Mouse (Mus musculus) right cerebral cortex, adult 18-20 months (tissue): ENCODE results near the gene Tcta.
"Not testable (repeated sequence)": the region's sequence is repeated elsewhere in the genome, so short reads cannot be mapped to it uniquely, and the experiment has no call there.

Experiments used
- DNase-seq: peaks from one replicate; pipeline ENCODE4 v3.0.0; 2022; ENCODE audit warnings: mixed read lengths

Tcta gene

DNA sequence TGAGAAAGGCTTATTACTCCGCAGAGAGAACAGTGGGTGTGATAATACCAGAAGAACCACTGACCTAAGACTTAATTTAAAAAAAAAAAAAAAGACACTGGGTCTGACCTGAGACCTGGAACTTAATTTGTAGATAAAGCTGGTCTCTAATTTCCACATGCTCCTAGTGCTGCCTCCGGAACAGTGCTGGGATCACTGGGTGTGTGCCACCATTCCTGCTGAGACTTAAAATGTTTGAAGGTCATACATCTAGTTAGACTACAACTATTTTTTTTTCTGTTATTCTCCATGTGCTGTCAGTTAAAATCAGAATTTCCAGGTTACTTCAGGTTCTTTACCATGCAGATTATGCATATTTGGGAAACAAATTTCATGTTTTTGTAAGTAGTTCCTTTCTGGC lies 2.2 kb upstream of the Tcta start:
- no peak for DNase-seq

DNA sequence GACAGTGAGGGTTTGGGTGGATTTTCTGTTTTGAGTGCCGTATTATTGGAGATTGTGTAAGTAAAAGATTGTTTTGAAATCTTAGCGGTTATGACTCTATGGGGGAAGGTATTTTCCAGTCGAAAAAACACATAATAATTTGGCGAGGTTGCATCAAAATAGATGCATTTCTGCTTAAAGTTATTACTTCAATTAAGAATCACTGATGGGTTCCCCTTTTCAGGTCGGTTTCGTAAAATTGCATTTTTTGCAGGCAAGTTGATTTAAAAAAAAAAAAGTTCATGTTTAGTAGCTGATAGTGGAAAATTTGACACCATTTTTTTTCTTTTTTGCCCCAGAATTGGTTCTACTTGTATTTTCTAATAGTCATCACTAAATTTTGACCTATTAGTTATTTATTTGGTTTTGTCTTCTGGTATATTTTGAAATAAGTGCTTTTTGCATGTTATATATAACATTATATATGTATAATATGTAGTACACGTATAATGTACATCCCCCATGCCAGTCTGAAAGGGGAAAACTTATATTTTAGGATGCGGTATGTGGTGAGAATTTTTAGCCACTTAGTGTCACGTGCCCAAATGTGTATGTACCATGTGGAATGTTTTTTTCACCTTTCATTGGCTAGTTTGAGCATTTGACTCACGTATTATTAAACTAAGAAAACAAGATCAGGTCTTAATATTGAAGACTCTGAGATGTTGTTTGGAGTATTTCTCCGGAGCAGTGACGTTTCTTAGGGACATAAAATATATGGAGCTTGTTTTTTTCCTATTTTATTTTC lies 1.3 kb upstream of the Tcta start:
- DNase-seq, result no peak

DNA sequence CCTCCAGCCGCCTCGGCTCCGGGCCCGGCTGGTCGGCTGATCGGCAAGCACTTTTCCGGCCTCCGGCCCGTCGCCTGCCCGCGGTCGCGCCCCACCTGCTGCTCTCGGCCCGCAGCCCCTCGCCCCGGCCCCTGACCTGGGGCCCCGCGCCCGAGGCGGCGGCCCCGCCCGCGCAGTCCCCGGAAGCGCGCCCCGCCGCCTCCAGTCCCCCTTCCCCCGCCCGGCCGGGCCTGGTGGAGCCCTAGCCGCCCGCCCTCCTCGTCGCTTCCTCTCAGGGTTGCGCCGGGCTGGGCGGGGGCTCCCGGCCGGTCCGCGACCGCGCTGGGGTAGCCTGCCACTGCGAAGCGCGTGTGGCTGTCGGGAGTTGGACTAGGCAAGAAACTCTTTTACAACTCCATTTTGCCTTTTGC lies 616 bp upstream of the Tcta start:
- DNase-seq, result peak; percentile 62

DNA sequence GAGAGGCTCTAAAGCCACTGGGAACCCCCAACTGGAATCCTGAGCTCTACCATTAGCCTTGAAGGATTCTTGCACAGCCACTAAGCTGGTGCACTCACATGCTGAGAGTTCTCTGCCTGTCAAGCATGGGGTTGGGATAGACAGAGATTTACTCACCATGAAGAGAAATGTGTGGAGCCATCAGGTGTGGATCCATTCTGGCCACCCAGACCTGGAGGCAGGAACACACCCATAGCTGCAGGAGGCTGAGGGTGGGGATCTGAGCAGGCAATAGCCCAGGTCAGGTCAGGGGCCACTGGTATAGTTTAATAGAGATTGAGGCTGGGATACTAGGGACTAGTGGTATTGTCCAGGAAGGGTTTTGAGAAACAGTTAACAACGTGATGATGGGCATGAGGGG lies 790 bp downstream of the Tcta start:
- no peak for DNase-seq

DNA sequence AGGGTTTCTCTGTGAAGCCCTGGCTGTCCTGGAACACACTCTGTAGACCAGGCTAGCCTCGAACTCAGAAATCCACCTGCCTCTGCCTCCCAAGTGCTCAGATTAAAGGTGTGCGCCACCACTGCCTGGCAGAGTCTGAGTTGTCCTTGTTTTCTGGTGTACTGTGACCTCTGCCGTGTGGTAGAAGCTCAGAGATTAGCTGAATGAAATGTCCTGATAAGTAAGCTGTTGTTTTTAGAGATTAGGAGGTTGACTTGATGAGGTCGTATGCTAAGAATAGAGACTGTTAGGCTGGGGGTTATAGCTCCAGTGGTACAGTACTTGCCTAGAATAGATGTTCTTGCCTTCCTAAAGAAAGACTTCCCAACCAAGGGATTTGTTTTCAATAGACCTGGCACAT lies 1.2 kb downstream of the Tcta start:
- DNase-seq, result no peak

DNA sequence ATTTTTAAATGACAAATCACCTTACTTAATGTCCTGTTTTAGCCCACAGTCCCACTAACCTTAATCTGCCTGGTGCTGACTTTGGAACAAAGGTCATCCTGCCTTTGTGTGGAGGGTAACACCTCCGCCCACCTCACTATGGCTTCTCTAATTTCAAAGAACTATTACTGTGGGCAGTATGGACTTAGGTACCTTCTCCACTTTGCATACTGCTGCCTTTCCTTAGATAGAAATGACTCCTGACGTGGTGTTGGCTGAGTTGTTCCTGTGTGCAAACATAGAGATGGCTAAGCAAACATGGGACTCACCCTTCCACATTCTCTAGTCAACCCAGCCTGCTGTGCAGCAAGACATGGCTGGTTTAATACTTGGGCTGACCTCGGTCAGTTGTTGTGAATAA lies 4.1 kb downstream of the Tcta start:
- no peak for DNase-seq

DNA sequence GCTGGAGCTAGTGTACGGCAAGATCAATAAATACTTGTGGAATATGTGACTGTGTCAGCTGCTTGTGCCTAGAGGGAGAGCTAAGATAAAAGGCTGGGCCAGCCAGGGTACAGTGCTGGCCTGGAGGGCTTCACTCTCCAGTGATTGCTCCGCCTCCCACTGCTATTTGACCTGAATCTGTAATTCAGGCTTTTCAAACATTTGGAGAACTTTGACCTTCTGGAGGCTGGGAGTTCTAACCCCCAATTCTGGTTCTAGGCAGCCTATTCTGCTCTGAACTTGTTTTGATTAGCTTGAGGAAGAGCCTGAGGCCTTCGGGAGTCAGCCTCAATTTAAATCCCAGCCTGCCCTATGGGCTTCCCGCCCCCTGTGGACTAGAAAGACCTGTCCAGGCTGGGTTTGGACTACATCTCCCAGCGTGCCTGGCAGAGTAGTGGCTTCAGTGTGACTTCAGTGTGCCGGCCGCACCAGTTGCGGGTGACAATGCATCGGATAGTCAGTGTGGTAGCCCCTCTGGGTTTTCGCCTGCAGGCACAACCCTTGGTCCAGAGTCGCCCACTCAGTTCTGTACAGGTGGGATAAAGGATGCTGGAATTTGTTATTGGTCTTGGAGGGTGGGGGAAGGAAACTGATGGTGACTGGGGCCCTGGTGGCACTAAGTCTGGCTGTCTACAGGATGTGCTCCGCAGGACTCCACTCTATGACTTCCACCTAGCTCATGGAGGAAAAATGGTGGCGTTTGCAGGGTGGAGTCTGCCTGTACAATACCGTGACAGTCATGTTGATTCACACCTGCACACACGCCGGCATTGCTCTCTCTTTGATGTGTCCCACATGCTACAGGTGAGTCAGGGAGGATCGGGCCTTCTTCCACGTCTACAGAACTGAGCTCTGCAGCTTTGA lies 9.3 kb downstream of the Tcta start, which contains the start of gene Amt:
Amt (plus strand) TSS at position 401 of the 903 bp plus-strand sequence.
- peak; percentile 23 for DNase-seq

DNA sequence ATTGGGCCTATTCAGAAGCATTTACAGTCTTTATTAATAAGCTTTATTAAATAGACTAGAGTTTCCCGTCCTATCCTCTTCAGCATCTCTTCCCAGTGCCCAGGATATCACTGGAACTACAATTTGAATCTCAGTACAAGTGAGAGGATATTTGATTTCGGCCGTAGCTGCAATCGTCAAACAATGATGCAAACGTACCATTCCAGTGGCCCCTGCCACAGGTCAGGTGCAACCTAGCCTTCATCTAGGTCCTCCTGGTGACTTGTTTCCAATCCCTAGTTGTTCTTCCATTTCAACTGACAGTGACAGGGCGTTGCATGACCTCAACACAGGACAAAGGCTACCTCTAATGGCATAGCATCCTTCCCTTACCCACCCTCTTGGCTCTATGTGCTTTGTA lies 15.2 kb downstream of the Tcta start:
- no peak for DNase-seq

DNA sequence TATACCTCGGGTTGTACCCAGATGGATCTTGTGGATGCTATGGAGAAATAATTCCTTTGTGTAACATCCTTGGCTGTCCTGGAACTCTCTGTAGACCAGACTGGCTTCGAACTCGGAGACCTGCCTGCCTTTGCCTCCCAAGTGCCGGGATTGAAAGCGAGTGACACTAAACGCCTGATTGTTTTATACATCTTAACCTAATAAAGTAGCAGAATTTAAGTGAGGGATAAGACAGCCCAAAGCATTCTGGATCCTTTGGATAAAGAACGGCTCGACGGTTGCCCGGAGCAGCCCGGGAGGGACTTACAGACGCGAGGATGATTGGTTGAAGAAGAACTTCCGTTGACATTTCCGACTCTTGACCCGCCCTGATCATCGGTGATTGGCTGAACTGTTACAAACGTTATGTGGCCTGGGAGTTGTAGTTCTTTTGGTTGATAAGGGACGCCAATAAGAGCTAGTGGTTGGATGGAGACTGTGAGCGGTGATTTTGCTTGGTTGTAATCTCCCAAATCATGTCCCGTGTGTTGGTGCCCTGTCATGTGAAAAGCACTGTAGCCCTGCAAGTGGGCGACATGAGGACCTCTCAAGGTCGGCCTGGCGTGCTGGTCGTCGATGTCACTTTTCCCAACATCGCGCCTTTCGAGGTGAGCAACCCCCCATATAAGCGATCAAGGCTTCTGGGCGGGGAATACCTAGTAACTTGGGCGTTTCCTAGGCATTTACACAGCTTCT lies 15.8 kb downstream of the Tcta start, which contains the start of gene Nicn1:
Nicn1 (plus strand) TSS at position 414 of the 735 bp plus-strand sequence.
- DNase-seq, result peak; percentile 97

DNA sequence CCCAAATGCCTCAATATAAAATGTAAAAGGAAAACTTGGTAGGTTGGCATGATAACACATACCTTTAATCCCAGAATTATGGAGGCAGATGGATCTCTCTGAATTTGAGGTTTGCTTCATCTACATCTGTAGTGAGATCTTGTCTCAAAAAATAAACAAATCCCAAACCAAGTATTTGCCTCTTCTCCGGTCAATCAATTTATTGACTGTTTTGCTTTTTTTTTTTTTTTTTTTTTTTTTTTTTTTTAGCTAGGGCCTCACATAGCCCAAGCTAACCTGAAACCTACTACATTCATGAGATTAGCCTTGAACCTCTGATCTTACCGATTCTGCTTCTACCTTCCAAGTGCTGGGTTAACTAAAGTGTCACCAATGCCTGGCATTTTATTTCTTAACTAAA lies 16.6 kb downstream of the Tcta start:
- no peak for DNase-seq

DNA sequence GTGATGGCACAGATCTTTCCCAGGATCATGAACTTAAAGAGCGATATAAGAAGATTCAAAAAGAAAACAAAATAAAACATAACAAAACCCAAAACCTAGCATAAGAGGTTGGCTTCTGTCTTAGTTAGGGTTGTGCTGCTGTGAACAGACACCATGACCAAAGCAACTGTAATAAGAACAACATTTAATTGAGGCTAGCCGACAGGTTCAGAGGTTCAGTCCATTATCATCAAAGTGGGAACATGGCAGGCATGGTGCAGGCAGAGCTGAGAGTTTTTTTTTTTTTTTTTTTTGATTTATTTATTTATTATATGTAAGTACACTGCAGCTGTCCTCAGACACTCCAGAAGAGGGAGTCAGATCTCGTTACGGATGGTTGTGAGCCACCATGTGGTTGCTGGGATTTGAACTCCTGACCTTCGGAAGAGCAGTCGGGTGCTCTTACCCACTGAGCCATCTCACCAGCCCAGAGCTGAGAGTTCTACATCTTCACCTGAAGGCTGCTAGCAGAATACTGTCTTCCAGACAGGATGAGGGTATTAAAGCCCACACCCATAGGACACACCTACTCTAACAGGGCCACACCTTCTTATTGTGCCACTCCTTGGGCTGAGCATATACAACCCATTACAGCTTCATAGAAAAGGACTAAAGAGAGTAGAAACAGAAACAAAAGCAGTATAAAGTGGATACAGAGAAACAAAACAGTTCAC lies 18.3 kb downstream of the Tcta start:
- not testable (repeated sequence) for DNase-seq

DNA sequence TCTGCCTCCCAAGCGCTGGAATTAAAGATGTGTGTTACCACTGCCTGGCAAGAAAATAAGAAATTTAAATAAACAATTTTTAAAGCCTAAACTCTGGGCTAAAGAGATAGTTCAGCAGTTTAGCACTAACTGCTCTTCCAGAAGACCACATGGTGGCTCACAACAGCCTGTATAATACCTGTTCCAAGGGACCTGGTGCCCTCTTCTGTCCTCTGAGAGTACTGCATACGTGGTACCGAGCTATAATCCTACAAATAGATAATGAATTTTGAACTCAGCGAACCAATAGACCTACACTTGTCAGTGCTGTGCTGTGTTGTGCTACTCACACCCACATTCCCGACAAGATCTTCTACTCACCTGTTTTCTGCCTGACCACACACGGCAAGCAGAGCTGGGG lies 21.6 kb downstream of the Tcta start:
- peak; percentile 57 for DNase-seq

DNA sequence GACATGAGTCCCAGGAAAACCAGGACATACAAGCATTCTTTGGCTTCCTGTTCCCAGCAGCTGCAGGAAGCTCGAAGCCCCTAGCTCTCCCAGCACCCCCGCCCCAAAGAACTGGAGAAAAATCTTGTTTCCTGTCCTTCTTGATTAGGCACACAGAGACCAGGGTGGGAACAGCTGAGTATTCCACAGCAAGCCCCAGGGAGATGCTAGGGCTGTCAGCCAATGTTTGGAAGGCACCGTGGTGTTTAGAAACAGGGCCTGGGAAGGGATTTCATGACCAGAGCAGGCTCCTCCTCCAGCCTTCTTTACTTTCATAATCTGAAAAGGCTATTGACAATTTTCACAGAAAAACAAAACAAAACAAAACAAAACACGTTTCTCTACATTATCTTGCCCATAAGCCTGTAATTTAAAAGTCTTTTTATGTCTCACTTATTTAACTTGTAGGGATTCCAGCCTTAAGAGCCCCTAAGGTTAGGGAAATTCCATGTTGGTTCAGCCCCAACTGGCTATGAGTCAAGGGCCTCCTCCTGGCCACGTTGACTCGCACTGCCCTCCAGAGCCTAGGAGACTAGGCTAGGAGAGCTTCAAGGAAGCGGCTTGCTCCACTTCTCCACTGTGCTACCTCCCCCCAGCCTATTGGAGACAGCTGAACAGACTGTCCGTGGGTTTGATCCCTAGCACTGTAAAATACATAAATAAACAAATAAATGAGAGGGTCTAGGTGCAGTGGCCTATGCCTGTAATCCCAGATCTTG lies 25.7 kb downstream of the Tcta start:
- DNase-seq, result no peak

DNA sequence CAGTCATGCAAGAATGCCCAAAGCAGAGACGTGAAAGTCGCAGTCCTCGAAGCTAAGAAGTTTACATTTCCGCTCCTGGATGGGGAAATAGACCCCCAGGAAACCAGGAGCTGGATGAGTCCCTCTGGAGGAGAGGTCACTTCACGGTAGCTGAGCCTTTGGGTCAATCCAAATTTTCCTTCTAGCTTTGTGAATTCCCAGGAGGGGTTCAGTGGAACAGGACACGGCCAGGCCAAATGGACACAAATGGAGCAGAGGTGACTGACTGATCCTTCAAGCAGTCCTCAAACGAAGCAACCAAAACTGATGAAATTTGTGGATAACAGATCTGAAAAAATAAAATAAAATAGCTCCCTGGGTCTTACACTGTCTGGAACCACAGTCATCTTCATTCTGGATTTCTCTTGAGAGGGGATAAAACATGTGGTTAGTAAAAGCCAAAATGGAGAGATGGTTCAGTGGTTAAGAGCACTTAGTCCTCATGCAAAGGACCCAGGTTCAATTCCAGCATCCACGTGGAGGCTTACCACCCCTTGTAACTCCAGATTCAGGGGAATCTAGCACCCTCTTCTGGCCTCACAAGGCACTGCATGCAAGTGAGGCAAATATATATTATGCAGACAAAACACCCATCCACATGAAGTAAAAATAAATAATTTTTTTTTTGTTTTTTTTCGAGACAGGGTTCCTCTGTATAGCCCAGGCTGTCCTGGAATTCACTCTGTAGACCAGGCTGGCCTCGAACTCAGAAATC lies 27.1 kb downstream of the Tcta start:
- DNase-seq, result no peak

DNA sequence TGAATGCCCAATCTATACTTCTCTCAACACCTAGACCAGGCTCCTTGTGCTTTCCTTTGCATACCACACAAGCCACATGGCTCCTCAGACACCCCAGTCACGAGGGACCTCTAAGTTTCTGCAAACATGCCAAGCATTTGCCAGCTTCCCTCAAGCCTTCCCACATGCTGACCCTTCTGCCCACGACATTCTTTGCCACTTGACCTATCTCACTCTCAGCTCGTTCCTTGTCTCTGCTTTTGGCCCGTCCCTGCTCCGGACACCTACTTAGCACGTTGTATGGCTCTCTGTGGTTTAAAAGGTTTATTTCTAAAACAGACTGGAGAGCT lies 30.7 kb downstream of the Tcta start:
- DNase-seq, result no peak

DNA sequence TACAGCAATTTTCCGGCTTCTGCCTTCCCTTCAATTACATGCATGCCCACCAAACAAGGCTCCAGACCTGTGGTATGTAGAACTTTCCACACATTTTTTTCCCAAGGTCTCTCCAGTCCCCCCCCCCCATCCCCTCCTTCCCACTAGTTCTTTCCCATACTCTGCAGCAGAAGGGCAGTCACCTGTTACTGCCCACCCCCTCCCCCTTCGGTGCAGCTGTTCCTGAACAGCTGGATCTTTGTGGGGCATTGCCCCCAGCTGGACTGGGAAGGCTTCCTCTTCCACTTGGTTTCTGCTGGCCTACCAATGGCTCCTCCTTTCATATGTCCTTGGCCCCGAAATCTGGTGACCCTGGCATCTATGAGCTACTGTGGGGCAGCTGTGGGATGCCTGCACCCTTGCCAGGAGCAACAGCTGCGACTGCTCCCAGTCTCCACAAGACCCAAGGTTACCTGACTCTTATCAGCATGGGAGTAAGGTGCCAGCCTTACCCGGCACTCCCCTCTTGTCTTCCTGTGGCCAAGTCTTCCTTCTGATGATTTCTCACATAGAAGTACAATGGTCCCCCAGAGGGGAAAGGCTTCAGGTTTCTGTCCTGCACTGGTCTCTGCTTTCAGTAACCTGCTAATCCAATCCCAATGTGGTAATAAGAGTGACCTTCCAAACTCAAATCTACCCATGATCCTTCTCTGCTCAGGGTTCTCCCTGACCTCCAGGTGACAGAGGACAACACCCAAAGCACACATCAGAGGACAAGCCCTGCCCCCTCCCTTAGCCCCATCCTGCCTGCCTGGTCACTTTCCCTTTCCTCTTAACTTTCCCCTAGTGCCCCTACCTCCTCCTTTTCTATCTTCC lies 31.3 kb downstream of the Tcta start:
- no peak for DNase-seq

DNA sequence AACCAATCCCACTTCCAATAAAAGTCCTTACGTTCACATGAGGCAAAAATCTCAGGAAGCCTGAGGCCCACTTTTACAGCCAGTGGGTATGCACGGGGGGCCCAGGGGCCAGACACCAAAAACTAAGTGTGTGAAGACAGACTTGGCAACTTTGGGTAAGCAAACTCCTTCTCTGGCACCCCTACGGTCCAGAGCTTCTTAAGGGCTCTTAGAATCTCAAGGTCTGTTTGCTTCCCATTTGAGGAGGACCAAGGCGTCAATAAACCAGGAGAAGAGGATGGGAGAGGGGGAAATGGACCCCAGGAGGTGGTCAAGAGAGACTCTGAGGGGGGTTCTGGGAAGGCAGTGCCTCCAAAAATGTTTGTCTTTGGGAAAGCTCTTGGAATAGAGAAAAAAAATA lies 32.5 kb downstream of the Tcta start:
- no peak for DNase-seq

DNA sequence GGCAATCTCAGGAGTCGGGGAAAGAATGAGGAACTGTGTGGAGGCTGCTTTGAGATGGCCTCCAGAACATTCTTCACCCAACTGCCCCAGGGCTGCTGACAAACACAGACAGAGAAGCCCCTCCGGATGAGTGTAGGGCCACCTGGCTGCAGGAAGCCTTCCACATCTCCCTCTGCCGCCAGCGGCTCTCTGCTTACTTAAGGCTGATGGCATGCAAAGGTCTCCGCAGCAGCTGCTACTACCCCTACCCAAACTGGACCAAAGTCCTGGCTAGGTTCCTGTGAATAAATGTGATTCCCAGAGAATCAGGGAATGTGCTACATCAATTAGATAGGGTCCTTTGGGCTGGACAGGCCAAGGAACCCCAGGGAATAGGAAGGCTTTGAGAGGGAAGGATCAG lies 33.3 kb downstream of the Tcta start:
- no peak for DNase-seq

DNA sequence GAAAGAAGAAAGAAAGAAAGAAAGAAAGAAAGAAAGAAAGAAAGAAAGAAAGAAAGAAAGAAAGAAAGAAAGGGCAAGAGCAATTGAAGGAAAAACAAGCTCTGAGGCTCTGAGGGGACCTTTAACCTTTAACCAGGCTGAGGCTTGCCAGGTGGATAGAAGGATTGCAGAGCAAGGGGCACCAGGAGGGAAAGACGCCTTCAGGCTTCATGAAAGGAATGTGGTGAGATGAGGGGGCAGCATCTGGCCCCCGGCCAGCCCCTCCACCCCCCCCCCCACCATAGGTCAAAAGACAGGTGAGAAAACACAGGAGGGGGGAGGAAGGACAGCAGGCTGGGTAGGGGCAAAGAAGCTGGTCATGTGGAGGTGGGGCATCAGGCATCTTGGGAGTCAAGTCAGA lies 34.0 kb downstream of the Tcta start:
- no peak for DNase-seq

DNA sequence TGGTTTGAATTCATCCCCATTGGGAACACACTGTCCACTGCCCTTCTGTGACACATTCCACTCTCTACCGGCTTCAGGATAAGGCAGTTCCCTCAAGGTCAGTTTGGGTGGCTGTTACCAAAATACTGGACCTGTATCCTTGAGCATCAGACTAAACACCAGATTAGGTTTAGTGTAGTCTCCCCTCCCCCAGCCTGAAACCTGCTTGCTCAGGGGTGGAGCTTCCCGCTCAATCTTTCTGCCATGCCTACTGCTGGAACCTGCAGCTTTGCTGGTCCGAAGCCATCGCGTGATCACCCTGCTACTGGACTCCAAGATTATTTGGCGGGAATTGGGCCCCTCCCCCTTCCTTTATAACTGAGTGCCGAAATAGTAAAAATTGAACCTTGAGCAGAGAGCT lies 37.3 kb downstream of the Tcta start:
- not testable (repeated sequence) for DNase-seq
